Mouse (Mus musculus) layer of hippocampus, postnatal 10 days (tissue): ENCODE measurements around the gene Ddb1. TPM values are rescaled to one million over a fixed set of nuclear protein-coding genes. Genes with fewer than 3 reads are reported as not detected.
A peak's percentile ranks its signal among the peaks of the same experiment; 100 is the strongest.

ENCODE experiments used
- DNase-seq, 2 experiments: peaks; one replicate each; pipeline ENCODE4 v3.0.0; 2021; ENCODE audit warnings: low spot score in 2 of 2
- total RNA-seq, 2 experiments: library from RNA; stranded (reverse); gene quantifications; 2 replicates each; pipeline ENCODE4 v1.2.3; 2021

The Ddb1 gene
- total RNA-seq, 2 experiments from 2014 or later: 196 to 215 TPM

GRCm38 (mm10) chr19:10590301-10590700, 14.8 kb upstream of the Ddb1 start:
- DNase-seq: no peak

DNA sequence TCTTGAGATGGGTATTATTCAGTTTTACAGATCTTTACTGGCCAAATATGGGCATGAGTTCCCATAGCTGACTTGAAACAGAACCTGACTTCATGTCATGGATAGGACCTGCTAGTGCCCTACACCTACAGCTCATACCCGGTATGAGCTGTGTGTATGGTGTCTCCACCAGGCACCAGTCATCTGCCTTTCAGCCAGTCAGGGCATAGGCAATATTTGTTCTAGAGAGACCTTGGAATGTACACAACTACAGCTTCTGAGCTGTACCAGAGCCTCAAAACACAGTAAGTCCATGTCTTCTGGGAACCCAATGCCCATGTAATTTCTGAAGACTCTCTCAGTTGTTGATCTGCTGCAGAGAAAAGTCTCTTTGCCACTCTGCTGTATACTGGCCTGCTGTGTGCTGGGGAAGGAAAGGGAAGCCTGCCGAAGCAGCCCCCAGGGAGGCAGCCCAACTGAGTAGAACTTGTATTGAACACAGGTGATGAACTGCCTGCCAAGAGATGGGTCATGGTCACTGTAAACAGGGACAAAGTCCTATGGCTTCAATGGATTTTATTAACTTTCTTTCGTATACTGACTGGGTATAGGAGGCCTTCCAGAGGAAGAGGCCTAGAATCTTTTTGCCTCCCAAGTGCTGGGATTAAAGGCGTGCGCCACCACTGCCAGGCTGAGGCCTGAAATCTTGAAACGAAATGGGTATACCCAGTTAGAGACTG, 13.3 kb upstream of the Ddb1 start:
- no peak for DNase-seq

- peak; percentile 16 to 24 for DNase-seq
These were observed 6.9 kb upstream of the Ddb1 start for GRCm38 (mm10) chr19:10598188-10598587.

- no peak for DNase-seq
These were observed 5.5 kb upstream of the Ddb1 start for GRCm38 (mm10) chr19:10599648-10600047.

- DNase-seq: no peak
These were observed 2.8 kb upstream of the Ddb1 start for GRCm38 (mm10) chr19:10602247-10602769.

GRCm38 (mm10) chr19:10602787-10603186, 2.3 kb upstream of the Ddb1 start:
- peak; percentile 92 for DNase-seq

GRCm38 (mm10) chr19:10603660-10604523, 1.2 kb upstream of the Ddb1 start:
- peak in 1 of 2 experiments; percentile 19 for DNase-seq

- DNase-seq: peak in 1 of 2 experiments; percentile 15
These were observed 593 bp upstream of the Ddb1 start for GRCm38 (mm10) chr19:10604534-10604933.

- no peak for DNase-seq
These were observed 935 bp downstream of the Ddb1 start for GRCm38 (mm10) chr19:10605901-10606622.

GRCm38 (mm10) chr19:10608573-10609240, 3.6 kb downstream of the Ddb1 start:
- DNase-seq: no peak

GRCm38 (mm10) chr19:10634106-10634871, 29.2 kb downstream of the Ddb1 start, which contains the start of gene Vwce:
Gene Vwce, plus strand, starts transcription at chr19:10634213.
- DNase-seq: peak; percentile 42 to 56

GRCm38 (mm10) chr19:10634872-10635318, 29.8 kb downstream of the Ddb1 start:
- DNase-seq: peak; percentile 48 to 70

DNA sequence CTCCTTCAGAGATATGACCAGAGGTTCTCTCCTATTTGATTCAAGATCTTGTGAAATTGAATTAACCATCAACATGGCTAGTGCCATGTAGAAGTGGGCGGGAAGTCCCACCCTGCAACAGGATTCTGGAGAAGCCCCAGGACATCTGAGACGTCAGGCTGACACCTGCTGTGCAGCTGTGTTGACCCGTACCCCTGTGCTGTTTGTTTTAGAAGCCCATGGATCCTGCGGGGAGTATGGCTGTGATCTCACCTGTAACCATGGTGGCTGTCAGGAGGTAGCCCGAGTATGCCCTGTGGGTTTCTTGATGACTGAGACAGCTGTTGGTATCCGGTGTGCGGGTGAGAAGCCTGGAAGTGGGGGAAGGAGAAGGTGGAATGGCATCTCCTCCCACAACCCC, 32.7 kb downstream of the Ddb1 start:
- no peak for DNase-seq

DNA sequence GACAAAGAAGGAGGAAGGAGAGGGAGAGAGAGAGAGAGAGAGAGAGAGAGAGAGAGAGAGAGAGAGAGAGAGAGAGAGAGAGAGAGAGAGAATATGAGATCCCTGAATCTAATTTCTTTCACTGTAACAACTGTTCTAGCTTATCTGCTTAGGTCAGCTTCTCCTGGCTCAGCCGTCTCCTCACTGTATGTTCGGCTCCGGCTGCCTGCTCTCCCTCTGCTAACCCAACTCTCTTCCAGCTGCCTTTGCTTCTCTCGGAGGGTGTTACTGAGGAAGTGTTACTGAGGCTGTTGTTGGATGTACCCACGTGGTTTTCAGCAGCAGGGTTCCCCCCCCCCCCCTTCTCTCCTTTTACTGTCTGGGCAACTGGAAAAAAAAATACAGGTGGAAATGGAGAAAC, 35.0 kb downstream of the Ddb1 start:
- no peak for DNase-seq

- no peak for DNase-seq
These were observed 35.7 kb downstream of the Ddb1 start for GRCm38 (mm10) chr19:10640589-10641378.

- DNase-seq: no peak
These were observed 40.5 kb downstream of the Ddb1 start for GRCm38 (mm10) chr19:10645616-10646015.

DNA sequence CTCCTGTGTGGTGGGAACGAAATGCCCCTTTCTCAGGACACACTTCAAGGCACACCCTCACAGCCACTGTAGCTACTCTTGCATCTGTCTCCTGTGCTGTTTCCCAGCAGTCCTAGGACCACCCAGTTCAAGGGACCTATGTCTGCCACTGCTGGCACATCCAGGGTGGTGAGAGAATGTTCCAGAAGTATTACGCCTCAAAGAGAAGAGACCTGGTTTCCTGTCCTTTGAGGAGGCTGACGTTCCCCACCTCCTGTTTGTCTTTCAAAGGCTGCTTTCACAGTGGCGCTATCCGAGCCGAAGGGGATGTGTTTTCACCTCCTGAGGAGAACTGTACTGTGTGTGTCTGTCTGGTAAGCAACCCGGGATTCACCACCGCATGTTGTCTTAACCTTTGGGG, 43.0 kb downstream of the Ddb1 start:
- DNase-seq: no peak

- DNase-seq: no peak
These were observed 50.9 kb downstream of the Ddb1 start for GRCm38 (mm10) chr19:10656058-10656457.

DNA sequence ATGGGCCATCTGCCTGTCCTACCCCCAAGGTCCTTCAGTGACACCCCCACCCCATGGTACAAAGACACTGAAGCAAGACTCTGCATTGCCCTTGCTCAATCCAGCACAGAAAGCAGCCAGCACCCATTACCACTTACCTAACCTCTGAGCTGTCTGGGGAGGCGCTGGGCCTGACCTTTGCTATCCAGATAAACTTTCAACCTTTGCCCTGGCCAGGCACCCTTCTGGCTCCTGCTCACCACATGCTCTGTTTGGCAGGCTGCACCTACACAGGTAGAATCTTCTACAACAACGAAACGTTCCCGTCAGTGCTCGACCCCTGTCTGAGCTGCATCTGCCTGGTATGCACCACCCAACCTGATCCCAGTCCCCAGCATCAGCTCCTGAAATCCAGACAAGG, 52.6 kb downstream of the Ddb1 start:
- no peak for DNase-seq
